Mouse (Mus musculus) gonadal fat pad, adult 2 months (tissue): ENCODE measurements around the gene Hsph1. TPM values are rescaled to one million over a fixed set of nuclear protein-coding genes. Genes with fewer than 3 reads are reported as not detected.

Source experiments
- DNase-seq: peaks from one replicate; pipeline ENCODE4 v3.0.0-alpha.2; 2012; ENCODE audit warnings: low read depth
- polyA plus RNA-seq: library from polyadenylated mRNA; depleted of rRNA; stranded (reverse); fragments of >200 nt; gene quantifications from 2 replicates; pipeline ENCODE4 v1.2.3, GENCODE M21; 2012

The Hsph1 gene
- polyA plus RNA-seq, 1 experiment = 7.9 TPM

DNA sequence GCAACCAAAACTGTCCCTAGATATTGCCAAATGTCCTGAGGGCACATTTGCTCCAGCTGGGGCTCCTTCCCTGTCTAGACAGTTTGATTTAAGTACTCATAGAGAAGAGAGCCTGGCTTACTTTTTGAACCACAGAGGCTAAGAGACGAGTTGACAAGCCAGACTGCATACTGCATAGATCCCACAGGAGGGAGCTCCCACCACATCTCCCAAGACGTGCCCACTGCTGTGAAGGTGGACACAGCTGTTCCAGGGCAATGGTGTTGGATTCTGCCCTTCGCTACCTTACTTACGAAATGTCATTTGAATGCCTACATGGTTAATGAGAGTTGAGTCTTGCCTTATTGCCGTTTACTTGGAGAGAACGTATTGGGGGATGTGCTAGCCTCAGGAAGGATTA is 6.2 kb upstream of the Hsph1 start:
- no peak for DNase-seq

DNA sequence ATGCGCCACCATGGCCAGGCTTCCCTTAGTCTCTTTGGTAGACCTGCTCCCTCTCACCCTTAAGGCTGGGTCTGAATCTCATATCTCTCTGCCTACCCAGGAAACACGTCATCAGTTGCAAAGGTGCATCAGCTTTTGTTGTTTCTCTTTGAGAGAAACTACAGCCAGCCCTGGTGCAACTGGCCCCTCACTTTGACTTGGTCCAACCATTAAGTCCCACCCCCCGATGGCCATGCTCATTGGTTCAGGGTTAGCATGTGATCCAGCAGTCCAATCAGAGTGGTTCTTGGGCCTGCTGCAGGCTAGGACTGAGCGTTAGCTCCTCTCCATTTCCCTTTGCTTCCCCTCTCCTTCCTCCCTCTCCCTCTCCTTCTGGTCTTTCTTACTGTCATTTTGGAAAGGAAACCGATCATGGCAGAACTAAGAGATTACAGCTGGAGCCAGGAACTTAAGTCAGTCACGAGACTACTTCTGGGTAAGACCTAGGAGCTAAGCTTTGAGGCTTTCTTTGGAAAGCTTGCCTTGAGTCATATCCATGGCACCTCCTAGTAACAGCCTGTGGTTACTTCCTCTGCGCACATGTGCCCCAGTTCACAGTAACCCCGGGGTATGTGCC is 5.2 kb upstream of the Hsph1 start:
- DNase-seq = no peak

DNA sequence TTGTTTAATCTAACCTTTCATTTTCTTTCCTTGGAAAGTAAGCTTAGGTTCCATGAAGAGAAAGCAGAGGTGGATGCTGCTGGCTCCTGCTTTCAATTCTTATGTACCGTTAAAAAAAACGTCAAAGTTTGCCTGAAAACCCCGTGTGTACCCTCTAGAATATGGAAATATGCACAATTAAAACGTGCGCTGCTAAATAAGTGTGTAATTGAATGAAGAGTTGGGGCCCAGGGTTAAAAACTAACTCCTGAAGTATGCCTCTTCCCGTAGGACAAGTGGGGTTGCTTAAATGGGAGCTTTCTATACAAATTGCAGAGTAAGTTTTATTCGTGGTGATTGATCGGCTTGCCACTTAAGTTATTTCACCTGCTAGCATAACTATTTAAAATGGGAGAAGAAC is 1.1 kb upstream of the Hsph1 start:
- DNase-seq = no peak

DNA sequence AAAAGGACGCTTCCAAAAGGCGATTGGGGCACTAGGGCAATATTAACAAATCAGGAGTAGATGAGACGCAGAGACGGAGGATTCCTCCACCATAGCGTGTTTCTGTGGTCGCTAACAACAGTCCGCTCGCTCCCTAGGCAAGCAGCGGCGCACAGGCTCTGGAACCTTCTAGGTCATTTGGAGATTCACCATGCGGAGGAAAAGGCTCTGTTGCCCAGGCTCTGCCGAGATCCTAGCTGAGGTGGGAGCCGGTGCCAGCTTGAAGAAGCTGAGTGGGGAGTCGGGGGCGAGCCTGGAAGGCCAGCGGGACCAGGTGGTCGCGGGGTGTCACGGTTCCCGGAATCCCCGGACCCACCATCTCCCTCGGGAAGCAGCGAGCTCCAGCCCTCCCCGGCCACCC is 620 bp downstream of the Hsph1 start:
- DNase-seq = no peak

DNA sequence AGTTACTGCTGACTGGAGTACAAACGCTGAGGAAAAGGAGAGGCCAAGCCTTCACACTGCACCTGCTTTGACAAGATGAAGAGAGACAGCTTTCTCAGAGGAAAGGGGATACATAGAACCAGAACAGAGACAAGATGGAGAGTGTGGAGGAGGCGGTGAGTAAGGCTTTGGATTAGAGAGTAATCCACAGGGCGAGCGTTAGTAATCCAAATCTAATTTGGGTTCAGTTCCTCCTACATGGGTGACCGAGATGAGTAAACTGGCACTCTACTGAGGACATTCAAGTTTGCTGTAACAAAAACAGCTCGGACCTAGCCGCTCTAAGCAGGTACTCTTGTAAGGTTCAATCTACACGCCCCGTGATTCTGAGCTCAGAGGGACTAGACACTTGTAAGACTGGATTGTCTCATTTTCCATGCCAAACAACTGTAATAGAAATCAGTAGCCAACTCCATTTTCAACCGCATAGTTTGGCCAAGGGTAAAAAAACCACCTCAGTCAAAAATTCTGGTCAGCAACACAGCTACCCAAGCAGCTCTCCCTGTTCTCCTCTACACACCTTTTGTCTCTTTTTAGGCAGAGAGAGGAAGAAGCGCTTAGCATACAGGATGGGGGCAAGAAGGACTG is 1.7 kb downstream of the Hsph1 start:
- peak; percentile 22 for DNase-seq

DNA sequence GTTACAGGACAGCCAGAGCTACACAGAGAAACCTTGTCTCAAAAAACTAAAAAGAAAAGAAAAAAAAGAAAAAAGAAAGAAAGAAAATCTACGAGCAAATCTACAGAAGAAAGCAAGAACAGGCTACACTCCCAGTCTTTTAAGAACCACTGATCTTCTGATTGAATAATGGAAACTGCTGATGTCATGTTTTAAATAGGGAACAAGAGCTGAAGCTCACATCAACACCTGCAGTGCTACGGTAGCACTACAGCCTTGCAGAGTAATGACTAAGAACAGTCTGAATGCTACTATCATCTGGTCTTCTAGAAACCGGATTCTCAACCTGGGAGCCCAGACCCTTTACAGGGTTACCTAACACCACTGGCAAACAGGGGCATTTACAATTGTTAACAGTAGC is 10.6 kb downstream of the Hsph1 start:
- no peak for DNase-seq

DNA sequence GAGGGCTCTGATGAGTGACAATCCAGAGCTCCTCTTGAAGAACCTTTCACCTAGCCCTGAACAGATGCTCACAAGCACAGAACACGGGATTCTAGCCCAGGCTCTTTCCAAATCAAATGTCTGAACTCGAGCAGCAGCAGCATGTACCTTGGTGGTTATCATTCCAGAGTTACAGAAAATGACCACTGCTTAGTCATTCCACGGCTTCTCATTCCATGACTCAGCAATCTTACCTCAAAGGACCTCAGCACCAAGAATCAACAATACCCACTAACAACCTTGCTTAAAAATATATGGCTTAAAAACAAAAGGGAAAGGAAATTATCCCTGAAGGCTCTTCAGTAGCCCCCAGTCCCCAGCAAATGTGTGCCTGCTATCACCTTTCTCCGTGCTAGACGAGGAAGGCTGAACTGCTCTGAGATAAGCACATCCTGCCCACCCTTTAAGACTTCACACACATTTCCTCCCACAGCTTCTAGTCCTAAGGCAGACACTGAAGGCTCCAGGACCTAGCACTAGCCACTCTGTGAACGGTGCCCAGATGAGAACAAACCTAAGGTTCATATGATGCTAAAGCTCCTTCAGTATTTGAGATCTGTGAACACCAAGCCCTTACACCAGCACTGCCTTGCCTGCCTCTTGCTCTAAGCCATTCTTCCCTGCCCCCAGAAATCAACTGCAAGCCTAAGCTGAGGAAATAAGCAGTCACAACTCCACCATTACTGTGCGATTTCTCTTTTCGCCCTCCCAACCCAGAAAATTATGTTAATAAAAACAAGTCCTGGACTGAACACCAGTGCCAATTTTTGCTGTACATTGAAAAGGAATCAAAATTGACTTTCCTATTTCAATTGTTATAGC is 12.1 kb downstream of the Hsph1 start:
- no peak for DNase-seq

DNA sequence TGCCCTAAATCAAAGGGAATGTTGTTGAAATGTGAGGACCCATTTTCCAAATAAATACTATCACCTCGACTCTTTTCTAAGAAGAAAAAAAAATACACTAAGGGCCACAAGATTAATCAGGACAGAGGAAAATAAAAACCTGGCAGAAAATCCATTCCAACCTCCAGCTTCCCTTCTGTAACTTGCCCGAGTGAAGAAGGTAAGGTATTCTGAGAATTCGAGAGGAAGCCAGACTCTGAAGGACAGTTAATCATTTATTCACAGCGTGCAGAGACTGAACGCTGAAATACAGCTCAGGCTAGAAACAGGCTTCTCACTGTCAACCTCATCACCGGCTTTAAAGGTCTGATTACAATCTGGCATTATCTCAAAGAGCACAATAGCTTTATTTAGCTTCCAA is 13.5 kb downstream of the Hsph1 start:
- DNase-seq = no peak

DNA sequence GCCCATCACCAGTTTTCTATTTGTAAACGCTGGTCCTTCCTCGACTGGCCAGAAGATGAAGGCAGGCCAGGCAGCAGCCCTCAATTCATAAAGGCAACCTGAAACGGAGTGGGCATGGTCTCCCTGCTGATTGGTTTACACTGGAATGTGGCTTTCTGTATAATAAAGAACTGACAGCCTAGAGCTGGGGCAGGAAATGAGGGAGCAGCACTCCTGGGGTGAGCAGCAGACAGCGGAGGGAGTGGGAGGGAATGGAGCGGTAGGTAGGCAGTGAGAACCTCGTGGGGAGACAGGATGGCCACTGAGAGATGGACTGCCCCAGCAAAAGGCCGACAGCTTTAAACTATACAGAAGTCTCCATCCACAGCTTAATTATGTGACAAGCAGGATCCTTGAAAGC is 14.0 kb downstream of the Hsph1 start:
- no peak for DNase-seq

DNA sequence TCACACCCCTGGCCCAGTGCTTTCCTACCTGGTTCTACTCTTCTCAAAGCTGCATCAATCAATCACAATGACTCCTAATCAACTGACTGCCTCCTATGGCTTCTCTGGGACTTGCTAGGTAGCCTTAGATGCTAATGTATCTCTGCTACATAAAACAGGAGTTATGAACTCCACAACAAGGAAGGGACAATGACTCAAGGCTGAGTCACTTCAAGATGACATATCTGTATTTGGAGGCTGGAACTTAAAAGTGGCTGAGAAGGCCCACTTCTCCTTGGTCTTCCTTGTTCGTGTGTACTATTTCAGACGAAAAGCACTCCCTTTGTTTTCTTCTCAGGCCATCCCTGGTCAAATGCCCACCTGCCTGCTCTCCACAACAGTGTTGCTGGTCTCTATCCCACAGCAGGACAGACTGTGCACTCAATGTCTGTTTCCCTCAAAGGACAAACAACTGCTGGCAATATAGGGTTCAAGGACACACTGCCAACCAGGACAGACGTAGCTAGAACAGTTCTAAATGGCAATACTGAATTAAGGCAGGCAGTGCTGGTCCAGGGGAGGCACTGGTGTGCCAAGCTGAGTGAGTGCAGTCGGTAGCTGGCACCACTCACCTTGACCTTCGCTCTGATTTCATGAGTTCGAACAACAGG is 18.3 kb downstream of the Hsph1 start:
- DNase-seq = no peak

DNA sequence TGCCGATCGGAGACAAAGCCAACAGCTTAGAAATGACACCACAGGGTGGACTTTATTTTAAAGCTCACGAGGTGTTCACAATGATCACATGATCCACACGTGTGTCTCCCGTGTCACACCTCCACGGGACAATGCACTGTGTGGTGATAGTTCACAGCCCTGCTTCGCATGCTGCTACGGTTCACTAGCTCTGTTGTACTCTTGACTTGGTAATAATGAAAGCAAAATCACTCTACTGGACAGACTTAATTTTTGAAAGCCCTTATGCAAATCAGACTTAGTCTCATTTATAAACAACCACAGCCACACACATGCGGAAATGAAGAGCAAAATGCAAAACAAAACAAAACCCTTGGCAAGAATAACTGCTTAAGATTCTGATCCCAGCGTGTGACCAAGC is 19.4 kb downstream of the Hsph1 start:
- DNase-seq = no peak

DNA sequence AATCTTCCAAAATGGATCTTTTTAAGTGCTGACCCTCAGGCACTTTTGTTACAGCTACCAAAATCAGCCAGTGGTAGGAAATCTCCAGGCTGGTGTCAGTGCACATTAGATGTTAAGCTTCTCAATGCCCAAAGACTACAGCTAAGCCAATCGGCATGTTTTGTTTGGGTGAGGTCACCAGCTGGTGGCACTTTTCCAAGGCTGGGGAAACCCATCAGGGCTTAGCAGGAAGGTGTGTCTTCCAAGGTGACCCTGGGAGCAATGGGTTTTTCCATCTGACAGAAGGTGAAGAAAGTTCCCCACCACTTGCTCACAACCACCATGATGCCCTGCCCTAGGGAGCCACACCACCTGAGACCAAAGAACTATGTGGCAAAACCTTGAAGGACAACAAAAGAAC is 20.0 kb downstream of the Hsph1 start:
- no peak for DNase-seq

DNA sequence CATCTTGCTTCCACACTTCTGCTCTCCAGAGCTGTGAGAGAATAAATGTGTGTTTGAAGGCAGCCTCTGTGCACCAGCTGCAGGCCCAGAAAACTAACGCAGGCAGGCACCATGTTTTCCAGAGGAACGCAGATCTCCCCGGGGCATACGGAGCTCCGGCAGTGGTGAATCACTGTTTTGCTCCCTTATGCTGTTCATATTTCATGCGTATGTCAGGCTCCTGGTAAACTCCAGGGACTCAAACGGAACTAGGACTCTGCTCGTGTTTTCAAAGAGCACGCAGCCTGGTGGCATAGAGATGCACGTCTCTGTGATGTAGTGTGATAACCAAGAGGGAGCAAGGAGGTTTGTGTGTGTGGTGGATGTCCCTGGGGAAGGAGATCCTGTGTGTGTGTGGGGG is 23.4 kb downstream of the Hsph1 start:
- no peak for DNase-seq

DNA sequence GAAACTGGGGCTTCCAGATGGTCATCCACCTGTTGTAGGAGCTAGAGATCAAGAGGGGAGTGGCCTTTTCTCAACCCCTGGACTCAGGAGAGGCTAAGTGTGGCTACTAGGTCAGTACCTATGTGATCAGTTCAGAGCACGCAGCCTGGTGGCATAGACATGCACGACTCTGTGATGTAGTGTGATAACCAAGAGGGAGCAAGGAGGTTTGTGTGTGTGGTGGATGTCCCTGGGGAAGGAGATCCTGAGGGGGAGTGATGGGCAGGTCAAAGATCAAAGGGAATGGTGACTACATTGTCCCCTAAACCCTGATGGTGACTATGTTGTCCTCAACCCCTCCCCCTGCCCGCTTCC is 24.0 kb downstream of the Hsph1 start:
- DNase-seq = no peak

DNA sequence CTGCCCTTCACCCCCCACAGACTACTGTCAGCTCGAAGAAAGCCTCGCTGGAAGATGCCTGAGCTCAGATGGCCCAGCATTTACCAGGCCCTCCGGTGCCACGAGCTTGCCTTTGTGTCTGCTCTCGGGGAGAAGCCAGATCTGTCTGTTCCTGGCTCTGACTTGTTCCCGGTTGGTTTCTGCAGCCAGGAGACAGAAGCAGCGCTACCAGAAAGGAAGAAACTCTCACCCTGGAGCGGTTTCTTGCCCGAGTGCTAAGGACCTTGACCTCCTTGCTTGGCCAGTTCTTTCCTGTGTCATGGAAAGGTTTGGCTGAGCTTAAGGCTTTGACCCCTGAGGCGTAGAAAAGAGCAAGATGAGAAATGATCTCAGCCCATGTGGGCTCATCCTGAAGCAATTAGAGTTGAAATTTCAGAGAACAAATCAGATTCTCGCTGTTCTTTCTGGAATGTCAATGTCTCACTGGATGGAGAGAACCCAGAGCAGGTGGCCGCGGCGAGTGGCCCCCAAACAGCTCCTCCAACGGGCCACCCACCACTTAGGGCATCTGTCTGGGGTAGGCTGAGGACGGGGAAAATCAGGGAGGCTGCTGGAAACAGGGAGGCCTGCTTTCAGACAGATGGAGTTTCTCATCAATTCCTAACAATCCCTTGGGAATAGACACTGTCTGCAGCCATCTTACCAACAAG is 24.6 kb downstream of the Hsph1 start:
- no peak for DNase-seq

DNA sequence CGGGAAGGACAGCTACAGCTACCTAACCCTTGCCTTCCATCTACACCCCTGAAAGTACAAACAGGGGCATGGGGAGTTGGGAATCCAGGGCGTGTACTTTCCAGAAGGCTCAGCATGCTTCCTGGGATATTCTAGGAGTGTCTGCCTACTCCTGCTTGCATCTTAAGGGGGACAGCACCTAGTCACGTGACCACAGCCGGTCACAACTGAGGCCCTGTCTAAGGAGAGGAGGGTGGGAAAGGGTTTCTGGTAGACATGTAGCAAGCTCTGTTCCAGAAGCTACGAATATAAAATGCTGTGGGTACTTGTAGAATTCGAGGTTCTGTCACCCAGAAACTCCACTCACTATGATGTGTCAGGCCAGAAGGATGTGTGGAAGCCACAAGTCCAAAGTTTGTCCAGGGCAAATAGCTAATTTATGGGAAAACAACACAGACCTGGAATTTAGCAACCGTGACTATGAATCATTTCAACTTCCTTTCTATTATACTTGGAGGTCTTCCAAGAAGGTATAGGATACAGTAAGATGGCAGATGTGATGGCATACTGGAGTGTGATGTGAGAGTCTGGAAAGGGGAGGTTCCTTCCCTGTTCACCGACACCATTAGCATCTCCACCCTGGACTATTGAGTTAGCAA is 29.0 kb downstream of the Hsph1 start:
- DNase-seq = no peak

DNA sequence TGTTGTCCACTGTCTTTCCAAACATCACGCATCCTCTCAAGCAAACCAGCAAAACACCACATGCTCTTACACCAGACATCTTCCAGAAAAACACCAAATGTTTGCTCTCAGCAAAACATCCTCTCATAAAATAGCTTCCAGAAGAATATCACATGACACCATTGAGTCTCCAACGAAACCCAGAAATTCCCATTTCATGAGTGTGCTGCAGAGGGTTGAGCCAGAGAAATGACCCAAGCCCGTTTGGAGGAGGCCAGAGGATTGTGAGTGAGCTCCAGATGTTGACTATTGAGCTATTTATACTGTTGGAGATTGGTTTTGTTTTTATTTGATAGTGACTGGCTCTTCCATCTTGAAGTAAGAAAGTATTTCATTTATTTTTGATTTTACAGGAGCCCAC is 32.9 kb downstream of the Hsph1 start:
- no peak for DNase-seq

DNA sequence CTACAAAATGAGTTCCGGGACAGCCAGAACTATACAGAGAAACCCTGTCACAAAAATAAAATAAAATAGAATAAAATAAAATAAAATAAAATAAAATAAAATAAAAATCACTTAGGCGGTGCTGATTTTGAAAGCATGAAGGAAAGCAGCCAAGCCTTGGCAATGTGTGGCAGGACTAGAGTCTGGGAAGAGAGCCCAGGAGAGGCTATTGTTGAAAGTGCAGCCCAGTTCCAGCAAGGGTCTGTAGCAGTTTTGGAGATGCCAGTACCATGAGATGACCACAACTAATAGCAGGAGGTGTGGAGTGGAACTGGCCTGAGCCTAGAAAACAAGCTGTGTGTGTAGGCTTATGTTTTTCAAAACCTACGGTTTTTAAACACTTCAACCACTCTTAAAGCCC is 34.2 kb downstream of the Hsph1 start:
- DNase-seq = no peak

DNA sequence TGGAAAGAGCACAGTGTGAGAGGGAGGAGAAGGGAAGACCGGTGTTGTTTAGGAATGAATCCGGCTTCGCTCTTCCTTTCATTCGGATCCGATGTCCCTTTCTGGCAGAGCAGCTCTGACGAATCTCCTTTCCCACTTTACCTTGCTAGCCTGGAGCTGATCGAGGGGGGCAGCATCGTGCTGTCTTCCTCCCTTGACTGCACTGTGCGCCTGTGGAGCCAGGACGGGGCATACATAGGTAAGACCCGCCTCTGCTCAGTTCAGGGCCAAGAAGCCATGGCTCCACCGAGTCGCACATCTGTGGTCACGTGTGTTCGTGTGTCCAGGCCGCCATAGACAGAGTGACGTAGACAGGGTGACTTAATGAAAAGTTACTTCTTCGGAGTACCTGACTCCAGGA is 38.8 kb downstream of the Hsph1 start:
- DNase-seq = no peak

DNA sequence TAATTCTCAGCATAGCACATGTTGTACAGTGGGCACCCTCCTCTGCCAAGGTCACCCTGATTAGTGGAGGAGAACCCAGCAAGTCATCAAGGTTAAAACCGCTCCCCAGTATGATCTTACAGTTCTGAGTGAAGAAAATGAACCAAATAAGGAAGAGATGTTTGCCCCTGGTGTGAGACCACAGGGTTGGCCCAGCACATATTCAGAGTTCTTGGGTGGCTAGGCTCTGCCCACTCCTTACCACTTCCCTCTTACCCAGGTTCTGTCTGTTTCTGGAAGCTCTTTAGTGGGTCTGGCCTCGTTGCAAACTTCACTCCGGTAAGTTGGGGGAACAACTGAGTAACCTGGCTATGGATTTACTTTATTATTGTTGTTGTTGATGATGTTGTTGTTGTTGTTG is 42.0 kb downstream of the Hsph1 start:
- DNase-seq = no peak

DNA sequence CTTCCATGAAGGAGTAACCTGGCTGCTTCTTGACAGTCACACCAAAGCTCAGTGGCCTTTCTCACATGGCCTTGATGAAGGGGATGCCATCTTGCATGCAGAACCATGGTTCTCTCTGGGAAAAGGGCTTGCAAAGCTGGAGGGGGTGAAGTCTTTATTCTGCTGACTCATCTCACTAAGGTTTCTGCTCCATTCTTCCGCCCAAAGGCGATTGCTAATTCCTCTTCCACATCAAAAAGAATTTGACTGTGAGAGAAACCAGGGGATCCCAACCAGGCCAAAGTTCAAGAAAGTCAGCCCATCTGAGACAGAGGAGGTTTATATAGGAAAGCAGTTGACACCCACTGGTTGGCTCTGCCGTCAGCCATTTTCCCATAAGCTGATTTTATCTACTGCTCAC is 46.2 kb downstream of the Hsph1 start:
- no peak for DNase-seq
